Mouse (Mus musculus) thymus, adult 2 months (tissue): ENCODE results near the gene Aqp3.

Experiments
- CTCF ChIP-seq: fragments of 200-500 bp; IDR thresholded peaks from 2 replicates; pipeline ENCODE4 v1.5.1; 2012; ENCODE audit warnings: mild to moderate bottlenecking, control low read depth, low read length, moderate library complexity, borderline replicate concordance; ENCODE audit not compliant: control insufficient read depth, poor library complexity, insufficient read depth; ENCODE audit errors: extremely low read depth
- POLR2A ChIP-seq: fragments of 200-500 bp; IDR thresholded peaks from 2 replicates; pipeline ENCODE4 v1.6.1; 2012; ENCODE audit warnings: mild to moderate bottlenecking, low read length, control low read depth, moderate library complexity; ENCODE audit not compliant: control insufficient read depth, poor library complexity, insufficient read depth; ENCODE audit errors: extremely low read depth

- no peak for TF ChIP-seq CTCF
- TF ChIP-seq POLR2A = no peak
Observed at GRCm38 (mm10) chr4:41056742-41057332, 41.1 kb downstream of the Aqp3 start.
